Mouse (Mus musculus) colon, adult 2 months (tissue): ENCODE measurements around the gene Vps26a. TPM values are rescaled to one million over a fixed set of nuclear protein-coding genes. Genes with fewer than 3 reads are reported as not detected.

Experiments used
- polyA plus RNA-seq: library from polyadenylated mRNA; depleted of rRNA; stranded (reverse); fragments of >200 nt; gene quantifications from 2 replicates; pipeline ENCODE4 v1.2.3, GENCODE M21; 2012; rRNA removed

The Vps26a gene
- polyA plus RNA-seq, result 4.7 and 4.8 TPM in 2 replicates

GRCm38 (mm10) chr10:62486618-62487415, at the start of gene Vps26a:
TSS of gene Vps26a (minus strand) at chr10:62486805.

GRCm38 (mm10) chr10:62527351-62527750, 40.7 kb upstream of the Vps26a start, which contains the start of gene Srgn:
TSS of gene Srgn (minus strand) at chr10:62527451.

GRCm38 (mm10) chr10:62449364-62450279, 37.0 kb downstream of the Vps26a start, which contains the start of the genes 4930507D05Rik and Supv3l1:
TSS of gene 4930507D05Rik (plus strand) at chr10:62449489.
TSS of gene Supv3l1 (minus strand) at chr10:62449738.

GRCm38 (mm10) chr10:62422255-62422654, 64.3 kb downstream of the Vps26a start, which contains the start of gene Hkdc1:
TSS of gene Hkdc1 (minus strand) at chr10:62422491.

Other genes with a start within 250 kb of the Vps26a start
- gene Tacr2, start 234.4 kb downstream of the Vps26a start, polyA plus RNA-seq, result 19.3 and 24.5 TPM in 2 replicates
- gene Hk1, start 106.9 kb downstream of the Vps26a start, polyA plus RNA-seq, result 87.9 and 91.0 TPM in 2 replicates
- 7.9 and 14.6 TPM in 2 replicates for gene Hkdc1, start 64.3 kb downstream of the Vps26a start, polyA plus RNA-seq
- not detected in 2 replicates for gene 4930507D05Rik, start 37.3 kb downstream of the Vps26a start, polyA plus RNA-seq
- gene Supv3l1, start 37.1 kb downstream of the Vps26a start, polyA plus RNA-seq, result 10.7 and 11.9 TPM in 2 replicates
- 6.4 and 9.5 TPM in 2 replicates for gene Srgn, start 40.6 kb upstream of the Vps26a start, polyA plus RNA-seq
- gene Kif1bp, start 91.7 kb upstream of the Vps26a start, polyA plus RNA-seq, result 34.7 and 39.4 TPM in 2 replicates
- gene Ddx21, start 115.5 kb upstream of the Vps26a start, polyA plus RNA-seq, result 5.8 and 6.5 TPM in 2 replicates
- gene Ddx50, start 164.4 kb upstream of the Vps26a start, polyA plus RNA-seq, result 6.9 and 7.8 TPM in 2 replicates
- gene Stox1, start 239.3 kb upstream of the Vps26a start, polyA plus RNA-seq, result 0.22 and 0.47 TPM in 2 replicates